Mouse (Mus musculus) right cerebral cortex, postnatal 10 days (tissue): ENCODE data around the gene Armh3.

ENCODE experiments used
- DNase-seq, 2 experiments: peaks; one replicate each; pipeline ENCODE4 v3.0.0; 2021; ENCODE audit warnings: low spot score in 2 of 2

Gene Armh3

DNA sequence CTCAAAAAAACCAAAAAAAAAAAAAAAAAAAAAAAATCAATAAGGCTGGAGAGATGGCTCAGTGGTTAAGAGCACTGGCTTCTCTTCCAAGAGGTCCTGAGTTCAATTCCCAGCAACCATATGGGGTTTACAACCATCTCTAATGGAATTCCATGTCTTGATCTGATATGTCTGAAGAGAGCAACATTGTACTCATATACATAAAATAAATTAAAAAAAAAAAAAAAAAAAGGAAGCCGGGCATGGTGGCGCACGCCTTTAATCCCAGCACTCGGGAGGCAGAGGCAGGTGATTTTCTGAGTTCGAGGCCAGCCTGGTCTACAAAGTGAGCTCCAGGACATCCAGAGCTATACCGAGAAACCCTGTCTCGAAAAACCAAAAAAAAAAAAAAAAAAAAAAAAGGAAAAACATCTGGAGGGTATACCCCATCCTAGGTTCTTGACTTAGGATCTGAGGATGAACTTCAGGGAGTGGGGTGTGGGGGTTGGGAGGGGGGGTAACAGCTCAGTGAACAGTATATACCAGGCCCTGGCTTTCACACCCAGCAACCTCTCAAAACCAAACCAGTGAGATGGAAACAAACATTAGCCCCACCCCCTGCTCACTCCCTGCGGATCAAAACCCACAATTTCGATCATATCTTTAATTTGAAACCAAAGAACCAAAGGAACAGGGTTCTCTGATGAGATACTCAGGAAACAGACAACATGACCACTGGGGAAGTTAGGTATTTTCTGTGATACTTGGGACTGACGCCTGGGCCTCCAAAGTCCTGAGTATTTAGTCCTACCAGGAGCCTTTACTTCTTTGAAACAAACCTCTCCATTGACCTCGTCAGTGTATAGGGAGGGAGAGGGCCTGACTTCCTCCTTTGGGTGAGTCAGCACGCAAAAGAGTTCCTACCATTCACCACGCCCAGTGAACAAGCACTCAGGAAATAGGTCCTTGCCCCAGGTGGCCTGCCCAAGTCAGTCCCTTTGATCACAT lies 208.1 kb downstream of the Armh3 start:
- DNase-seq, result no peak

DNA sequence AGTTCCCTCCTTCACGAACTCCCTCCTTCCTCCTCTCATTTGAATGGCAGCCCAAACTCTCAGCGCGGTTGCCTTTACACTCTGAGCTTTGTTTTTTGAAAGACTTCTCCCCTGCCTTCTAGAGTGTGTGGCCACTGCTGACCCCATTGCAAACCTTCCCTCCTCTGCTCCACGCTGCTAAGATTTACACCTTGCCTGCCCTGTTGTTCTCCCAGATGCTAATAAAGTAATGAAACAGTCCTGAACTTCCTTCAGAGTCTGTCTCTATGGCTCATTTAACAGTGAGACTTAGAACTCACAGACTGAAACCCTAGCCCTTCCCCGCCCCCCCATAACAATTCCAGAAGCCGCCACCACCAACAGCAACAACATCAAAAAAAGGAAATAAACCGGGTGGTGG lies 208.9 kb downstream of the Armh3 start:
- no peak for DNase-seq

DNA sequence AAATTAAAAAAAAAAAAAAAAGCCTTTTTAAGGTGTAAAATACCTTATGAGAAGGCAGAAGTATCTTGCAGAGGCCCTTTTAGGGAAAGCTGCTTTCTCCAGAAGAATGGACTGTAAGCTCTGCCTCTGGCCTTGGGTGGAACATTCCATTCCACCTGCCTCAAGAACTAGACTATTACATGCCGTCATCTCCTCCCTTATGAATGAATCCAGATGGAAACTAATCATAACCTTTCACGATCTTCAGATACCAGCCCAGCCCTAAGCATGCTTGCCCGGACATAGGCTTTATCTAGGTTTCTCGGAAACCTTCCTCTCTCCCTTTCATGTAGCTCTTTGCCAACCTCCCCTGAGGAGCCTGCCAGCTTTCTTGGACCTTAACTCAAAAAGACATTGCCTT lies 210.0 kb downstream of the Armh3 start:
- no peak for DNase-seq

DNA sequence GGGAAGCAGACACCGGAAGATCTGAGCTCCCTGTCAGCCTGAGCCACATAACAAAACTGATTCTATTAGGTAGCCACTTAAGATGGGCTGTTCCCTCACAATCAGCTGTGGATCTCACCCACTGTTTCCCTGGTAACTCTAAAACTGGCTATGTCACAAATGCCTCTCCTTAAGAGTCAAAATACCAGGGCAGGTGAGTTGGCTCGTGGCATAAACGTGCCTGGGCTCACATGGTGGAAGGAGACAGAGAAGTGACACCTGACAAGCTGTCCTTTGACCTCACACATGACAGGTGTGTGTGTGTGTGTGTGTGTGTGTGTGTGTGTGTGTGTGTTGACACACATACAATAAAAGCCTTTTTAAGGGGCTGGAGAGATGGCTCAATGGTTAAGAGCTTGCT lies 210.8 kb downstream of the Armh3 start:
- DNase-seq, result no peak

DNA sequence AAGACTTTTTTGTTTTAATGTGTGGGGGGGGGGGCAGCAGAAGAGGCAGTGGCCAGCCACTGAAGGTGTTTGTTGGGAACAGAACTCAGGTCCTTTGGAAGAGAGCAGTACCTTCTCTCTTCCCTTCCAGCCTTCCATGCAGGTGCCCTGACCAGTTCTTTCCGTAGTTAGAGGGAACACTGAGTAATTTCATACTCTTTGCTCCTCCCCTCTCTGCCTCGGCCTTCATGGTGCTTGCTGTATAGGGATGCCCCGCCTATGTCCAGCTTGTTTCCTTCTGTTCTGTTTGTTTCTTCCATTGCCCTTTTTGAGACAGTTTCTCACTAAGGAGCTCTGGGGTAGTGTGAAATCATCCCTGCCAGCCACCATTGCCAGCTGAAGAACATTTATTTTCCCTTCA lies 212.8 kb downstream of the Armh3 start:
- DNase-seq, result no peak

DNA sequence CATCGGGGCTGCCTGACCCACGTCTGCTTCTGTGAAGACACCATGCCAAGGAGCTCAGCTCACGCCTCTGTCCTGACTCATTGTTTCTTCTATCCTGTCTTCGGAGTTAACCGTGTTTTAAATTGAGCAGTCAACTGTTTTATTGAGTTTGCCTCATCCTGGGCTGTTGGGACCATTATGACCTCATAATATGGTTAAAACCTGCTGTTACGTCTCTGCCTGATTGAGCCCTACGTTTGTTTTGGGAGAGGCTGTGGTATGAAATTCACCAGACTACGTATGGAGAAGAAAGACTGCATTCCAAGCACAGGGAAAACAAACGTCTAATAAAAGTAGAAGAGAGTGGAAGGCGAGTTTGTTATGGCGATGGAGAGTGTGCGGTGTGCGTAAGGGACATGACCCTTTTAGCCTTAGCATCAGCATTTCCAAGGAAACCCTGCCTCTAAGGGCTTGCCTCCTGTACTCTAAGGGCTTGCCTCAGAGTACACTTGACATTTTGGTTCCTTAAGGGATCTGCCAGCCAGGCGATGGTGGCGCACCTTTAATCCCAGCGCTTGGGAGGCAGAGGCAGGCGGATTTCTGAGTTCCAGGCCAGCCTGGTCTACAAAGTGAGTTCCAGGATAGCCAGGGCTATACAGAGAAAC lies 214.2 kb downstream of the Armh3 start:
- DNase-seq, result no peak

DNA sequence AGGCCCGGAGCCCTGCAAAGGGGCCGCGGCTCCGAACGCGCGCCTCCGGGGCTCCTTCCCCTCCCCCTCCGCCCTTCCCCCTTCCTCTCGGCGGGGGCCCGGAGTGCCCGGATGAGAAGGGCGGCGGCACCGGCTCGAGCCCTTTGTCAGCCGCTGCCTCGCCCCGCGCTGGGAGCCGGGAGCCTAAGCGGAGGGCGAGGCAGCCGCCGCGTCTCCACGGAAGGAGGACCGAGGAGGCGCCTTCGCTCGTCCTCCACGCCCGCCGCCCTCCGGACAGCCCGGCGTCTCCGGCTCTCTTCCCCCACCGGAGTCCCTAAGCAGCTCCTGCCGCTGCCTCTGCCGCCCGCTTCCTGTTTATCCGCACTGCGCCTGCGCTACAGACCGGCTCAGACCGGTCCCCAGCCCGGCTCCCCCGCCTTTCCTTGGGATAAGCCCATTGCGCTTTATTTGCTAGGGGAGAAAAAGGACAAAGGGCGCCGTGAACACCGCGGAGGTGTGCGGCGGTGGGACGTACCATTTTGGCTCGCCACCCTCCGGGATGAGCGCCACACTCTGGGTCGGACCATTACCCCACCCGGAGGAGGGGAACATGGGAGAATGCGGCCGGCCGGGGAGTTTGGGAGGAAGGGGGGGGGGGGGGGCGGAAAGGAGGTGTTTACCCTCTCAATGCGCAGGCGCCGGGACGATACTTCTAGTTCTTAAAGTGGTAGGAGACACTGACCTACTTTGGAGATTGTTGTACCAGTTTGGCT lies 214.9 kb downstream of the Armh3 start, which contains the start of gene Mgea5:
TSS of gene Mgea5 (minus strand) at position 657 of the 752 bp plus-strand sequence.
- DNase-seq, result peak; percentile 99

DNA sequence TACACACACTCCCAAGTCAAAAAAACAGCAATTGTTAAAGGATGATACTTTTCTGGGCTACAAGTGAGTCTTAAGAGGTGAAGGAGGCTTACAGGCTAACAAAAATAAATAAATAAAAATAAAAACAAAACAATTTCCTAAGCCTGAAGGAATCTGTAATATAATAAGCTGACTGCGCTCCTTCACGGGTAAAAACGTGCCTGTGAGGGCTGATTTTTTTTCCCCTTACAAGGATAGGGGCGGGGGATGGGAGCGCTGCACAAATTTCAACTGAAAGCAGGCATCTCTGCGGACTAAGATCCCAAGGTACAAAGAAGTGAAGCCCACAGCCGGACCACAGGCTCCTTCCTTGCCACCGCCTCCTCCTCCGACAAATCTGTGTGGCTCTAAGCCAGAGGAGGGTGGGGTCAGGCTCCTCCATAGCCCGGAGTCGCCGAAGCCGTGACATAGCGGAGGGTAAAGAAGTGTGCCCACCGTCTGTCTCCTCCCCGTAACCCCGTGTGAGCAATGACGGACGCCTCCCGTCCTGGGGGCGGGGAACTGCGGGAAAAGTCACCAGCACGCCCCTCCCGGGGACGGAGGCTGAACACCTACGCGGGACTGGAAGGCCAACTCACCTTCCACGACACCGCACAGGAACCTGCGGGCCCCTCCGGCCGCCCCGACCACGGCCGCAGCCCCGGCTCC lies 215.8 kb downstream of the Armh3 start:
- DNase-seq, result peak; percentile 75 to 82

DNA sequence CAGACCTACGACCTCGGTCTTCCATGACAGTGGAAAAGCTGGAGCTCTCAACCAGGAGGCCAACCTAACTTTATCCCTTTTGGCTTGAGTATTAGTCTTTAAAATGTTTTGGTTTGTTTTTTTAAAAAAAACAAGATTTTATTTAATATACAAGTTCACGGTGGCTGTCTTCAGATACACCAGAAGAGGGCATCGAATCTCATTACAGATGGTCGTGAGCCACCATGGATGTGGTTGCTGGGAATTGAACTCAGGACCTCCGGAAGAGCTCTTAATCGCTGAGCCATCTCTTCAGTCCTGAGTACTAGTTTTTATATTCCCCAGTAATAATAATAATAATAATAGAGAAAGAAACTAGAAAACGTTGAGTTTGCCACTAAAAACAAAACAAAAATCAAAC lies 216.6 kb downstream of the Armh3 start:
- DNase-seq, result no peak

DNA sequence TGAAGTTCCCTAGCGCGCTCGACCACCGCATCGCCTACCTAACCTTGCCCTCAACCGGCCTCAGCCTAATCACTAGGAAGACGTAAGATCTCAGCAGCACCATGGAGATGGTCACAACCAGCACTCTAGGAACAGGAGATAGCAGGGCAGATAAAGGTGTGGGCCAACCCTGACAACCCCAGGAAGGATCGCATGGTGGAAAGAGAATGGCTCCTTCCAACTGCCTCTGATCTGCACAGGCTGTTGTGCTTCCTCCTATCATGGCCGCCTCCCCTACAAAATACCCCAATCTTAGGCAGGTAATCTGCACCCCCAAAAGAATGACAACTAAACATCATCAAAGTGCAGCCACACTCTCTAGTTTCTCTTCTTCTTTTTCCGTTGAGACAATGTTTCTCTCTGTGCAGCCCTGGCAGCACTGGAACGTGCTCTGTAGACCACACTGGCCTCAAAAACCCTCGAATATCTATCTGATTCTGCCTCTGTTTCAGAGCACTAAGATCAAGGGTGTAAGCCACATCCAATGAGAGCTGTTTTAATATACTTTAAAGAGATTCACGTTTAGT lies 217.9 kb downstream of the Armh3 start:
- DNase-seq, result no peak

DNA sequence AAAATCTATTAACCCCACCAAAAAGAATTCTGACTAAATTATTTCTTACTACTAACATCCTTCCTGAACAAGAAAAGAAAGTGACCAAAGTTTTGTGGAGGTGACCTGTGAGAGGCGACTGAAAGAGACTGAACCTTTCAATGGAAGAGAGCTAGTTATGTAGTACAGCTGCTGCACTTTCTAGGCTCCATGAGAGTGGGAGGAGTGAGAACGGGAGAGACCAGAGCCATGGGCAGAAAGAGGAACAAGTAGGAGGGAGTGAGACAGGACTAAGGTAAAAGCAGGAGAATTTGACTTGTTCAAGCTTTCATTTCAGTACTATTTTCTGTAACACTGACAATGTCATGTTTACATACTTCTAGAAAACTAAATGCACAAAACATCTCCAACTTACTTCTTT lies 222.8 kb downstream of the Armh3 start:
- DNase-seq, result no peak

DNA sequence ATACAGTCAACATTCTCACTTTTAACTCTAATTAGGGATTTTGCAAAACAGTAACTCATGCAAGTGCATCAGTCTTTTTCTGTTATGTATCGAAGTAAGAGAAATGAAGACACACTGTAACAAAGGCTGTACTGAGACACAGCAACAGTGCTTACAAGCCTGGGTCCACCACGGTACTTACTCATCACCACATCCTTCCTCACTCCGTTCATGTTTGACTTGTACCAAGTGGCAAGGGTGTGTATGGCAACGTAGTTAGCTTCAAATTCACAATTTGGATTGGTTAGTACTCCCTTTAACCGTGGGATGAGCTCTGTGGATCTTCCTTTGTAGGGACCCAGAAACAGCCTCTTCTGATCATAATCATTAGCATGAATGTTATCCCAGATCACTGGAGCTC lies 226.8 kb downstream of the Armh3 start:
- DNase-seq, result no peak
